Mouse (Mus musculus): ENCODE measurements around the gene Traf5. TPM values are rescaled to one million over a fixed set of nuclear protein-coding genes. Genes with fewer than 3 reads are reported as not detected.

Traf5 gene
- total RNA-seq, 2 experiments from 2014 or later: 2.6 TPM; not detected in 1

GRCm38 (mm10) chr1:191986674-191987480 lies 105.5 kb downstream of the Traf5 start:
- no peak for ATAC-seq (replicated peaks; ENCODE audit: low FRiP score, poor library complexity, severe bottlenecking)

- ATAC-seq (replicated peaks; ENCODE audit: low FRiP score, poor library complexity, severe bottlenecking): no peak
Observed at GRCm38 (mm10) chr1:191981426-191982102, 110.8 kb downstream of the Traf5 start.

DNA sequence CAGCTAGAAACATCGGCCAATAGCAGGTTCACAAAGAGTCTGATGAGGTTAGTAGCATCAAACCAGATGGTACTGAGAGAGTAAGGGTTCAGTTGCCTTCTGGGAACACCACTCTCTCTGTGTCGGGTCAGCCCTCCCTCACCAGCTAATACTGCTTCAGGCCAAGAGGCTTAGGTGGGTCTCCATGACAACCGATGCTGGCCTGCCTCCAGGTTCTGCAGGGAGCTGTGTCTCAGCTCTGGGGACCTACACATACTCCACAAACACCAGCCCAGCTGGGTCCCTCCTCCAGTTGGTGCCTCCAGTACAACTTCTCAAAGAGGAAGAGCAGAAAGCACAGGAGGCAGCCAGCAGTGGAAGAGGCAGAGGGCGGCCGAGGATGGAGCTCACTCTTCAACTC lies 115.2 kb downstream of the Traf5 start, which contains the start of gene Rd3:
TSS of gene Rd3 (plus strand) at position 184 of the 400 bp plus-strand sequence.
- no peak for ATAC-seq (replicated peaks; ENCODE audit: low FRiP score, poor library complexity, severe bottlenecking)

- ATAC-seq (replicated peaks; ENCODE audit: low FRiP score, poor library complexity, severe bottlenecking): no peak
Observed at GRCm38 (mm10) chr1:191974509-191975405, 117.6 kb downstream of the Traf5 start.

- ATAC-seq (replicated peaks; ENCODE audit: low FRiP score, poor library complexity, severe bottlenecking): no peak
Observed at GRCm38 (mm10) chr1:191969939-191970338, 122.4 kb downstream of the Traf5 start.

DNA sequence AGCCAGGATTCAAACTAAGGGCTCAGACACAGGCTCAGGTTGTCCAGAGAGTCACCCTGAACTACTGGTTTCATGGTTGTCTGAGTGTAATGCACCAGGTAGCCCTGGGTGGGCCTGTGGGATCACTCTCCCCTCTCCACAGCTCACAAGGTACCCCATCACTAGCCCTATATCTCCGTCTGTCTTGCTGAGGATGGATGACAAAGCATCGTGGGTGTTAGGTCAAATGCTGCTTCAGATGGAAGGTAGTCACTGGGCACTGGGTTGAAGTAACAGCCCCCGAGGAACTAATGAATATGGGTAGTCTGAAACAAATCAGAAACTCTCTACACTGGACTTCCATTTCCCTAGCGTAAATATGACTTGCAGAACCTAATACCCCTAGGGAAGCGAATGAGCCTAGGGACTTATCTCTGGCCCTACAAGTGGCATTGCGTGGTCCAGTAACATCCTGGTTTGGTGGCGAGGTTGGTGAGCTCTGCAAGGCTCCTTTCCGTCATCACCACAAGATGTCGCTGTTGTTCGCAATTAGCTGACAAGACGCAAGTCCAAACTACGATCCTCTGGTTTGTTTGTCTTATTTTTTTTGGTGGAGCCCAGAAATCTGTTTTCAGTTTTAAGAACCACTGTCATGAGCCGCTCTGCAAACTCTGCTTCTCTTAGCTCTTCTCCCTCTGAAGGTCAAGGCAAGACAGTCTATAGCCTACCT lies 127.4 kb downstream of the Traf5 start:
- peak; percentile 86 for ATAC-seq (replicated peaks; ENCODE audit: low FRiP score, poor library complexity, severe bottlenecking)

GRCm38 (mm10) chr1:191963948-191964772 lies 128.2 kb downstream of the Traf5 start:
- peak; percentile 91 for ATAC-seq (replicated peaks; ENCODE audit: low FRiP score, poor library complexity, severe bottlenecking)

DNA sequence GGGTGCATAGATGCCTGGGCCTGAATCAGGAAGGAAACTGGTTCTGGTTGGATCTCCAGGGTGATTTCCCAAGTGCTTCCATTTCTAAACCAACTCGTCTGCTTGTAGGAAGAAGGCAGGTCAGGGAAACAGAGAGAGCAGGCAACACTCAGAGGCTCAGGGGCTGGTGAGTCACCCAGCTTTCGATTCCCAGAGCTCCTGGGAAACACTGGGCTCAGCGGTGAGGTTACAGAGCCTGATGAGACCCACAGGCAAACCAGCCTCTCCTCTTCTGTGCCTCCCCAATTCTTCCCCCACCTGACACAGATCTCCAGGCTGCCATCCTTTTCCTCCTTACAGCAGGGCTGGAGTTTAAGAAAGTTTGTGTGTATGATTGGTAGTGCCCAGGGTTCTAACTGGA lies 128.9 kb downstream of the Traf5 start:
- ATAC-seq (replicated peaks; ENCODE audit: low FRiP score, poor library complexity, severe bottlenecking): no peak

- no peak for ATAC-seq (replicated peaks; ENCODE audit: low FRiP score, poor library complexity, severe bottlenecking)
Observed at GRCm38 (mm10) chr1:191960946-191961345, 131.4 kb downstream of the Traf5 start.

GRCm38 (mm10) chr1:191957321-191957720 lies 135.0 kb downstream of the Traf5 start:
- no peak for ATAC-seq (replicated peaks; ENCODE audit: low FRiP score, poor library complexity, severe bottlenecking)

- ATAC-seq (replicated peaks; ENCODE audit: low FRiP score, poor library complexity, severe bottlenecking): no peak
Observed at GRCm38 (mm10) chr1:191956871-191957270, 135.5 kb downstream of the Traf5 start.

- ATAC-seq (replicated peaks; ENCODE audit: low FRiP score, poor library complexity, severe bottlenecking): no peak
Observed at GRCm38 (mm10) chr1:191956261-191956660, 136.1 kb downstream of the Traf5 start.

GRCm38 (mm10) chr1:191955101-191955500 lies 137.3 kb downstream of the Traf5 start:
- no peak for ATAC-seq (replicated peaks; ENCODE audit: low FRiP score, poor library complexity, severe bottlenecking)

GRCm38 (mm10) chr1:191952733-191953335 lies 139.5 kb downstream of the Traf5 start:
- no peak for ATAC-seq (replicated peaks; ENCODE audit: low FRiP score, poor library complexity, severe bottlenecking)

- no peak for ATAC-seq (replicated peaks; ENCODE audit: low FRiP score, poor library complexity, severe bottlenecking)
Observed at GRCm38 (mm10) chr1:191950611-191951010, 141.7 kb downstream of the Traf5 start.

- ATAC-seq (replicated peaks; ENCODE audit: low FRiP score, poor library complexity, severe bottlenecking): no peak
Observed at GRCm38 (mm10) chr1:191948600-191948999, 143.8 kb downstream of the Traf5 start.

DNA sequence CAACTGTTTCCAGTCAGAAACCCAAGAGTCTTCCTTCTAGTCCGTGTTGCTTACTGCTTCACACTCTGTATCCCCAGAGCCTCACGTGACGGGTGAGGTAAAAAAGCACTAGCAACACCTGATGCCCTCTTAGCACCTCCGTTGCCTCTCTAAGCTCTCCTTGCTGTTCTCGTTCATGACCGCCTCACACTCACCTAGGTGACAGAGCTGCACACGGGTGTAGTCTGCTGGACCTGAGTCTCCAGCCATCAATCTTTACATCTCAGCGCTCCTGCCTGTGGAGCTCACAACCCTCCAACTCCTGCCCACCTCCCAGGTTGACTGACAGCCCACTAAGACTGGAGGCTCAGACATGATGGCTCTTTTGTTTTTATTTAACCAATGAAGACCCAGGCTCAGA lies 144.6 kb downstream of the Traf5 start:
- ATAC-seq (replicated peaks; ENCODE audit: low FRiP score, poor library complexity, severe bottlenecking): no peak

Measured in erythroblast, adult 5-6 weeks (primary cell).